Mouse (Mus musculus) olfactory bulb, adult 2 months (tissue): ENCODE results near the gene Gm19345.

Experiments used
- CTCF ChIP-seq: fragments of 200-500 bp; IDR thresholded peaks from 2 replicates; pipeline ENCODE4 v1.5.1; 2012; ENCODE audit warnings: low read depth, mild to moderate bottlenecking, low read length, moderate library complexity; ENCODE audit not compliant: insufficient read depth
- POLR2A ChIP-seq: fragments of 200-500 bp; IDR thresholded peaks from 2 replicates; pipeline ENCODE4 v1.6.1; 2012; ENCODE audit warnings: mild to moderate bottlenecking, low read depth, low read length, moderate library complexity; ENCODE audit not compliant: insufficient read depth

DNA sequence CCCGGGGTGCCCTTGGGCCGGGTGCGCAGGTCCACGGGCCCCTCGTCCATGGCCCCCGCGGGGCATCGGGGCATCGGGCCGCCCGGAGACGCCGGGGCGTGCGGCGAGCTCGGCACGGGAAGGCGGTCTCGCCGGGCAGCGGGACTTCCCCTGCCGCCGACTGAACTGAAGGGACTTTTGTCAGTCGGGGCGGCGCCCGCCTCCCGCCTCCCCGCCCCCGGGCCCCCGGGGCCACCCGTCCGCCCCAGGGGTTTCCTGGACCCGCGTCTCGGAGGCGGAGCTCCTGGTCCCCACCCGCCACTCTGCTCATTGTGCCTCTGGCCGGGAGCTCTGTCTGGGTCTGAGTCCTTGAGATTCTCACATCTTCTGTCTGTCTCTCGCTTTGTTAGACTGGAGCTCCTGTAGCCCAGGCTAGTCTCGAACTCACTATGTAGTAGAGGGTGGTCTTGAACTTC is 29.2 kb upstream of the Gm19345 start, which contains the start of gene Bcl3:
- TF ChIP-seq POLR2A (no peak), CTCF (no peak)
